8 mouse cellular contexts compared by ENCODE assay signal in genomic region chr3:67352128-67352762, GRCm38 (mm10). TPM values are rescaled to one million over a fixed set of nuclear protein-coding genes. Genes with fewer than 3 reads are reported as not detected.
DNase-seq lines count a peak whose midpoint lies in the region; TF ChIP-seq lines count a peak whose summit lies in the region.
"Had no signal": no experiment of that assay in that cellular context is flagged by ENCODE, and none has a peak within 500 bp of the region (broad histone marks: within the 10 kb centered on the region; RNA-seq: fewer than 3 reads in every experiment).

No protein-coding gene starts in this region.

- 39% methylated on average over 5 of the region's 5 CpGs for WGBS in spleen, adult 2 months
- 34% methylated on average over 4 of the region's 5 CpGs for WGBS in kidney, adult 2 months

- no peak for TF ChIP-seq POLR2A in spleen, adult 2 months (IDR thresholded peaks at IDR 0.05; ENCODE audit: low read depth, low read length)
- no peak for TF ChIP-seq POLR2A in kidney, adult 2 months (IDR thresholded peaks at IDR 0.05; ENCODE audit: low read depth, low read length)

- peak in 1 of 2 experiments; percentile 33 for DNase-seq in spleen, adult 2 months (ENCODE audit: low read depth in 1 of 2, low spot score in 2 of 2)
- no peak for DNase-seq in spleen, adult 12 weeks (ENCODE audit: low spot score)
- peak; percentile 61 for DNase-seq in adrenal gland, postnatal 10 days
- peak; percentile 24 for DNase-seq in embryo, embryonic 9.5 days (ENCODE audit: extremely low spot score)
- peak; percentile 34 for DNase-seq in kidney, adult 2 months
- DNase-seq in lung, postnatal 10 days = peak; percentile 45
- DNase-seq in right cerebral cortex, postnatal 10 days (ENCODE audit: low spot score in 2 of 2) = peak; percentile 48 to 67

- H3K4me3 ChIP-seq in spleen, adult 2 months (ENCODE audit: extremely low read depth, insufficient read depth, insufficient read length) = no peak overlapping the region
- no peak overlapping the region for H3K4me3 ChIP-seq in kidney, adult 2 months (ENCODE audit: insufficient read depth, low read depth, low read length)

- no peaks in the 10 kb centered on the region for H3K4me1 ChIP-seq in spleen, adult 2 months (ENCODE audit: control insufficient read depth, insufficient read depth, insufficient read length)
- no peaks in the 10 kb centered on the region for H3K4me1 ChIP-seq in kidney, adult 2 months (ENCODE audit: control insufficient read depth, insufficient read depth, low read length)

- peak; percentile 49; the same call in 1 of the 2 replicates for TF ChIP-seq CTCF in spleen, adult 2 months (IDR thresholded peaks at IDR 0.05; ENCODE audit: extremely low read depth, insufficient read depth, insufficient read length, insufficient replicate concordance)
- peak; percentile 64 for TF ChIP-seq CTCF in kidney, adult 2 months (conservative IDR thresholded peaks at IDR 0.05; ENCODE audit: insufficient read depth, insufficient read length, low read depth, low read length)

- H3K27me3 ChIP-seq in spleen, adult 2 months (ENCODE audit: control insufficient read depth, insufficient read depth, low read length) = no peaks in the 10 kb centered on the region
- no peaks in the 10 kb centered on the region for H3K27me3 ChIP-seq in kidney, adult 2 months (replicated peaks; ENCODE audit: control insufficient read depth, insufficient read depth, low read length)

- no peak overlapping the region for H3K27ac ChIP-seq in spleen, adult 2 months (ENCODE audit: insufficient read depth, low read length)
- H3K27ac ChIP-seq in kidney, adult 2 months (ENCODE audit: insufficient read depth, low read depth, low read length) = no peak overlapping the region

- no peaks in the 10 kb centered on the region for H3K36me3 ChIP-seq in spleen, adult 2 months (ENCODE audit: control insufficient read depth, insufficient read depth, low read length)
- H3K36me3 ChIP-seq in kidney, adult 2 months (ENCODE audit: control insufficient read depth, insufficient read depth, low read length) = no peaks in the 10 kb centered on the region

RNA-seq across cellular contexts. Expression of gene Mlf1, which starts 21.7 kb away (rescaled TPM):
- 0.08 TPM in 1 of 2 replicates, not detected in the other for polyA plus RNA-seq in spleen, adult 2 months (2012; rRNA removed)
- total RNA-seq in adrenal gland, postnatal 10 days (2021) = 10 to 100 TPM; 13.6 to 55.4 TPM
- polyA plus RNA-seq in kidney, adult 2 months (2012; rRNA removed) = 0.11 and 1.6 TPM in 2 replicates

RNA-seq across cellular contexts. Expression of gene Gm17402, which starts 22.7 kb away (rescaled TPM):
- not detected in 2 replicates for polyA plus RNA-seq in spleen, adult 2 months (2012; rRNA removed)
- not detected for total RNA-seq in adrenal gland, postnatal 10 days (2021)
- not detected in 2 replicates for polyA plus RNA-seq in kidney, adult 2 months (2012; rRNA removed)
- polyA plus RNA-seq: heart, embryonic 14.5 days had no signal
